Mouse (Mus musculus): ENCODE measurements at regions not wholly inside any gene's neighbourhood (a gene's known extent, or its start where the extent isn't known, plus 50 kb on each side); places are given as distances from the start of the nearest gene placed in this dataset.

- DNase-seq = no peak
Measured at GRCm38 (mm10) chr12:13815500-13815899, 336.4 kb downstream of the Fam84a start.

- no peak for DNase-seq
Measured at GRCm38 (mm10) chr12:13810155-13810515, 341.7 kb downstream of the Fam84a start.

GRCm38 (mm10) chr12:13809291-13810154 lies 342.3 kb downstream of the Fam84a start:
- no peak for DNase-seq

- no peak for DNase-seq
Measured at GRCm38 (mm10) chr12:13779752-13780151, 372.1 kb downstream of the Fam84a start.

GRCm38 (mm10) chr12:13776687-13777086 lies 375.2 kb downstream of the Fam84a start:
- DNase-seq = no peak

GRCm38 (mm10) chr12:13769696-13770095 lies 382.2 kb downstream of the Fam84a start:
- no peak for DNase-seq

GRCm38 (mm10) chr12:13769156-13769555 lies 382.7 kb downstream of the Fam84a start:
- DNase-seq = no peak

- DNase-seq = no peak
Measured at GRCm38 (mm10) chr12:13766486-13766885, 385.4 kb downstream of the Fam84a start.

GRCm38 (mm10) chr12:13753878-13754277 lies 398.0 kb downstream of the Fam84a start:
- DNase-seq = no peak

GRCm38 (mm10) chr12:13744323-13744931 lies 407.4 kb downstream of the Fam84a start:
- no peak for DNase-seq

- DNase-seq = no peak
Measured at GRCm38 (mm10) chr12:13729901-13730637, 421.8 kb downstream of the Fam84a start.

- no peak for DNase-seq
Measured at GRCm38 (mm10) chr12:13728986-13729385, 422.9 kb downstream of the Fam84a start.

GRCm38 (mm10) chr12:13724511-13724910 lies 427.3 kb downstream of the Fam84a start:
- DNase-seq = no peak

- no peak for DNase-seq
Measured at GRCm38 (mm10) chr12:13709806-13710205, 440.9 kb downstream of the Nbas start.

- DNase-seq = no peak
Measured at GRCm38 (mm10) chr12:13707747-13708146, 438.8 kb downstream of the Nbas start.

- DNase-seq = no peak
Measured at GRCm38 (mm10) chr12:13706510-13706909, 437.6 kb downstream of the Nbas start.

- no peak for DNase-seq
Measured at GRCm38 (mm10) chr12:13703604-13704003, 434.7 kb downstream of the Nbas start.

GRCm38 (mm10) chr12:13699858-13700257 lies 430.9 kb downstream of the Nbas start:
- DNase-seq = no peak

- no peak for DNase-seq
Measured at GRCm38 (mm10) chr12:13698834-13699233, 429.9 kb downstream of the Nbas start.

- DNase-seq = no peak
Measured at GRCm38 (mm10) chr12:13691394-13692165, 422.6 kb downstream of the Nbas start.

GRCm38 (mm10) chr12:13677266-13677665 lies 408.3 kb downstream of the Nbas start:
- DNase-seq = no peak

- no peak for DNase-seq
Measured at GRCm38 (mm10) chr12:13669453-13669852, 400.5 kb downstream of the Nbas start.

Data from adrenal gland, adult 8-10 months (tissue).